Mouse (Mus musculus) CH12.LX (cell line): ENCODE data around the gene Fut1.

ENCODE experiments used
- BHLHE40 ChIP-seq: IDR thresholded peaks from 2 replicates; pipeline ENCODE4 v1.6.1; 2011; ENCODE audit warnings: mild to moderate bottlenecking, low read depth, low read length, improper control_type of control experiment
- CTCF ChIP-seq, 2 experiments: IDR thresholded peaks in 1 of 2; conservative IDR thresholded peaks in 1 of 2; 2 replicates each; pipeline ENCODE4 v1.5.1; 2011 to 2012; ENCODE audit warnings: low read depth in 2 of 2, low read length in 2 of 2, improper control_type of control experiment in 1 of 2, inconsistent platforms in 1 of 2, mild to moderate bottlenecking in 1 of 2, moderate library complexity in 1 of 2
- ETS1 ChIP-seq: conservative IDR thresholded peaks from 2 replicates; pipeline ENCODE4 v1.6.1; 2012; ENCODE audit warnings: low read depth, mild to moderate bottlenecking, inconsistent platforms, low read length, improper control_type of control experiment, moderate library complexity
- HCFC1 ChIP-seq: IDR thresholded peaks from 2 replicates; pipeline ENCODE4 v1.6.1; 2012; ENCODE audit warnings: low read depth, mild to moderate bottlenecking, inconsistent platforms, low read length, improper control_type of control experiment
- IRF4 ChIP-seq: IDR thresholded peaks from 2 replicates; pipeline ENCODE4 v1.6.1; 2014; ENCODE audit warnings: low read depth, mild to moderate bottlenecking, inconsistent platforms, low read length, improper control_type of control experiment
- JUND ChIP-seq: conservative IDR thresholded peaks from 2 replicates; pipeline ENCODE4 v1.6.1; 2011; ENCODE audit warnings: low read depth, low read length, improper control_type of control experiment
- POLR2A ChIP-seq: IDR thresholded peaks from 2 replicates; pipeline ENCODE4 v1.6.1; 2011; ENCODE audit warnings: low read depth, mild to moderate bottlenecking, improper control_type of control experiment, low read length
- UBTF ChIP-seq: IDR thresholded peaks from 2 replicates; pipeline ENCODE4 v1.6.1; 2012; ENCODE audit warnings: low read depth, mild to moderate bottlenecking, inconsistent platforms, low read length, improper control_type of control experiment, moderate library complexity
- USF1 ChIP-seq: IDR thresholded peaks from 2 replicates; pipeline ENCODE4 v1.6.1; 2014; ENCODE audit warnings: low read depth, mild to moderate bottlenecking, inconsistent platforms, low read length, improper control_type of control experiment

GRCm38 (mm10) chr7:45666161-45666560, 49.1 kb downstream of the Fut1 start, which contains the start of gene Fut2:
- TF ChIP-seq BHLHE40, result no peak
- no peak for TF ChIP-seq CTCF (conservative IDR thresholded peaks at IDR 0.05 in 1 of 2, IDR thresholded peaks at IDR 0.05 in 1 of 2; ENCODE audit: low read depth in 2 of 2, low read length in 2 of 2)
- TF ChIP-seq POLR2A, result no peak
- no peak for TF ChIP-seq UBTF
- TF ChIP-seq IRF4, result no peak
- no peak for TF ChIP-seq USF1
- TF ChIP-seq ETS1, result no peak
- TF ChIP-seq HCFC1, result no peak
- no peak for TF ChIP-seq JUND
